Mouse (Mus musculus): ENCODE measurements around the gene Abcc12.

The Abcc12 gene

GRCm38 (mm10) chr8:86512131-86512792, 68.2 kb downstream of the Abcc12 start:
- DNase-seq (ENCODE audit: low spot score), result no peak

GRCm38 (mm10) chr8:86501341-86501740, 79.1 kb downstream of the Abcc12 start:
- DNase-seq (ENCODE audit: low spot score), result no peak

GRCm38 (mm10) chr8:86495056-86495455, 85.4 kb downstream of the Abcc12 start:
- DNase-seq (ENCODE audit: low spot score), result no peak

GRCm38 (mm10) chr8:86493841-86494240, 86.6 kb downstream of the Abcc12 start:
- DNase-seq (ENCODE audit: low spot score), result no peak

GRCm38 (mm10) chr8:86485411-86485810, 95.1 kb downstream of the Abcc12 start:
- no peak for DNase-seq (ENCODE audit: low spot score)

GRCm38 (mm10) chr8:86484244-86484643, 96.2 kb downstream of the Abcc12 start:
- DNase-seq (ENCODE audit: low spot score), result no peak

GRCm38 (mm10) chr8:86482116-86482515, 98.4 kb downstream of the Abcc12 start:
- DNase-seq (ENCODE audit: low spot score), result no peak

- DNase-seq (ENCODE audit: low spot score), result peak; percentile 56
Observed at GRCm38 (mm10) chr8:86475711-86476438, 104.6 kb downstream of the Abcc12 start.

- DNase-seq (ENCODE audit: low spot score), result no peak
Observed at GRCm38 (mm10) chr8:86474461-86474860, 106.0 kb downstream of the Abcc12 start.

- DNase-seq (ENCODE audit: low spot score), result no peak
Observed at GRCm38 (mm10) chr8:86473121-86473520, 107.4 kb downstream of the Abcc12 start.

GRCm38 (mm10) chr8:86470717-86471116, 109.8 kb downstream of the Abcc12 start:
- DNase-seq (ENCODE audit: low spot score), result no peak

- DNase-seq (ENCODE audit: low spot score), result no peak
Observed at GRCm38 (mm10) chr8:86463215-86463614, 117.3 kb downstream of the Abcc12 start.

GRCm38 (mm10) chr8:86460372-86460771, 120.1 kb downstream of the Abcc12 start:
- no peak for DNase-seq (ENCODE audit: low spot score)

GRCm38 (mm10) chr8:86453697-86454480, 126.6 kb downstream of the Abcc12 start:
- no peak for DNase-seq (ENCODE audit: low spot score)

- DNase-seq (ENCODE audit: low spot score), result no peak
Observed at GRCm38 (mm10) chr8:86449870-86450515, 130.5 kb downstream of the Abcc12 start.

GRCm38 (mm10) chr8:86445516-86445915, 135.0 kb downstream of the Abcc12 start:
- no peak for DNase-seq (ENCODE audit: low spot score)

GRCm38 (mm10) chr8:86443744-86444143, 136.7 kb downstream of the Abcc12 start:
- DNase-seq (ENCODE audit: low spot score), result no peak

- no peak for DNase-seq (ENCODE audit: low spot score)
Observed at GRCm38 (mm10) chr8:86438983-86439299, 141.5 kb downstream of the Abcc12 start.

- no peak for DNase-seq (ENCODE audit: low spot score)
Observed at GRCm38 (mm10) chr8:86438133-86438982, 142.1 kb downstream of the Abcc12 start.

GRCm38 (mm10) chr8:86437418-86437817, 143.1 kb downstream of the Abcc12 start:
- no peak for DNase-seq (ENCODE audit: low spot score)
